Mouse (Mus musculus) layer of hippocampus, adult 11-12 months (tissue): Measurements from ENCODE around the gene Xpc.

Source experiments
- DNase-seq: peaks from one replicate; pipeline ENCODE4 v3.0.0; 2022; ENCODE audit warnings: low spot score

Gene Xpc

DNA sequence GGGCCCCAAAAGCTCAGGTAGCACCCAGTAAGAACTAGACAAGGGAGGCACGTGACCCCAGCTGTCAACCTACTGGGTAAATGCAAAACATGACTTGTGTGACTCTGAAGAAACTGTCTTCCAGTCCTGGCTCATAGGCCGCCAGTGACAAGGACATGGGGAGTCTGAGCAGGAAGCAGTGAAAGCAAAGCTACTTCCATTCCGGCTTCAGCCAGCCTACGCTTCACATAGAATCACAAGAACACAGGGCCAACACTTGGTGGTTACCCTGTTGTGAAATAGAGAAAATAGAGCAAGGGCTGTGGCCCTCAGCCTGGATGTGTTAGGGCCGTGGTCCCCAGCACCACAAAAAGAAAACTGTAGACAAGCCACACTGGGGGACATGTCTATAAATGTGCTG lies 7.1 kb upstream of the Xpc start:
- no peak for DNase-seq

DNA sequence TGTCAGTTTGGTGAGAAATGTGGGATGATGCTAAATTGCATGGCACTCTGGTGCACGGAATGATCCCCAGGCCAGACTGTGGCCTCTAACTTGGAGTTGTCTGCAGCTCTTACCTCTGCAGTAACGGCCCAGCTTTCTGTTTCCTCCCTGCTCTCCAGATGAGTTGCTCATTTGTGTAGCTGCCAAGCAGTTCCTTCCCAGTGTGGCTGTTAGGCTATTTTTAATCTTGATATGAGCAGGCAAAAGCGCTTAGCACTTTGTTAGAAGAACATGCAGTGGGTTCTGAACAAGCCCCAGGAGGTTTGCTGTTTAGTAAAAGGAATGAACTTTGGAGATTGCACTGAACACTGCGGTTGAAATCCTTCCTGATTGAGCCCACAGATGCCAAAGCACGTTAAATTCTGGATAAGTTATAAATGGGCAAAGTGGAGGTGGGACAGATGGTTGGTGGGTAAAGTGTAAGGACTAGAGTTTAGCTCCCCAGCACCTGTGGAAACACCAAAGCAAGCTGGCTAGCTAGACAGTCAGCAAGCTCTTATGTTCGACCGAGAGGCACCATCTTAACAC lies 2.8 kb upstream of the Xpc start:
- DNase-seq, result no peak

DNA sequence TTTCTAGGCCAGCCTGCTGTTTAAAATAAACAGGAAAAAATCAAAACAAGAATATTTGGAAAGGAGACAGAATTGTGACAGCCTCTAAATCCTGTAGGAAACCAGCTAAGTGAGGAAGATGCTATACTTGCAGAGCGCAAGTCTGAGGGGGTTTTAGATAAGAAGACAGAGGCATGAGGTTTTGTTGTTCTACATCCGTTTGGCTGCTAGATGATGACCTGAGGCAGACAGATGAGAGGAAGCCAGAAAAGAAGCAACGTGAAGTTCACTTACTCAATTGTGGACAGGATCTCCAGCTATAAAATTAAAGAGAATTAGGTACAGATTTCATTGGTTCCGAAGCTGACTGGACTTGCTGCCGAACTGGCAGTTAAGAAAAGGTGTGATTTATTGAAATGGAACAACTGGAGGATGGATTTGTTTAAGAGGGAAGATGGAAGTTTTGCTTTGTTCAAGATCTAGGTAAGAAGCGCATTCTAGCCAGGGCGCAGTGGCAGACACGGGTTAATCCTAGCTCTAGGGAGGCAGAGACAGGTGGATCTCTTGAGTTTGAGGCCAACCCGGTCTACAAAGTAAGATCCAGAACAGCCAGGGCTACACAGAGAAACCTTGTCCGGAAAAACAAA lies 838 bp downstream of the Xpc start:
- DNase-seq, result no peak

DNA sequence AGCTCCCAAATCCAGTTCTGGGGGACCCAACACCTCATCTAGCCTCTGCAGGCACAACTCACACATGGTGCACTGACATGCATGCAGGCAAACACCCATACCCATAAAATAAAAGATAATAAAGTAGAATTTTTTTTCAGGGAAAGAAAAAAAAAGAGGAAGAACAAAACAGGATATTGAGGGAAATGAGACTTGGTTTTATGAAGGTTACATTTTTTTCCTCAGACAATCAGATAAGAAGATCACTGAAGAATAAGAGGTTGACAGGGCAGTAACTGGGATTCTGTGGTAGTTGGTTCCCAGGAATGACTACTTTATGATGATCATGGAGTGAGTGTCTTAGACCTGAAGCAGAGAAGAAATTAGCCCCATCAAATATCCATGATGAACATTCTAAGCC lies 1.6 kb downstream of the Xpc start:
- DNase-seq, result no peak

DNA sequence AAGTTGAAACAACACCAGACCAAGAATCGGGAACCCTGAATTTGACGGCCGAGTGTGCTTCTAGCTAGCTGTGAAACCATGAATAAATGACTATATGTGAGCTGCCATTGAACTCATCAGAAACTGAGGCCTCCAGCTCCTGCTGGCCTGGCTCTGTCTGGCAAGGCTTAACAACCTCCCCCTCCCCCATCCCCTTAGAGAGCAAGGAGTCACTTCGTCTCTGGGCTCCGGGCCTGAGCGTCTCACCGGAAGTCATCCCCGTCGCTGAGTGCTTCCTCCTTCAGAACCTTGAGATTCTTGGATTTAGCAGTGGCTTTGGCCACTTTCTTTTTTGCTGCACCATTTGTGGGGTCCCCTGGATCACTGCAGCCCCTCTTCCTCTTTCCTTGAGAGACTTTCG lies 5.5 kb downstream of the Xpc start:
- DNase-seq, result no peak

DNA sequence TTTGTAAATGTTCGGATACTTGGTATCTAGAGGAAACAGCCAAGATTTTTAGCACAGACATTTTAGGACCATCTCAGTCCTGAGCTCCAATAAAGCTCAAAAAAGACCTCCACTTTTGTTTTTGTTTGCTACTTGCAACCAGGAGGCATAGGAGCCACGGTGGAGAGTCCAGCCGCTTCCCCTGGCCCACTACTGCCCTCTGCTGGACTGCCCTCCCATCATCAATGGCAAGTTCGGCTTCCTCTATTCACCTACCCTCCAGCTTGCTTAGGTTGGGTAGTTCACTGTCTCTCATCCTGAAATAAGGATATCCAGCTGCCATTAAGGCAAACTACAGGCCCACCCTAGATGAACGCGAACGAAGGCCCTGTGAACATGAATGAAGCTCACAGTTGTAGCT lies 6.4 kb downstream of the Xpc start:
- DNase-seq, result peak; percentile 54

DNA sequence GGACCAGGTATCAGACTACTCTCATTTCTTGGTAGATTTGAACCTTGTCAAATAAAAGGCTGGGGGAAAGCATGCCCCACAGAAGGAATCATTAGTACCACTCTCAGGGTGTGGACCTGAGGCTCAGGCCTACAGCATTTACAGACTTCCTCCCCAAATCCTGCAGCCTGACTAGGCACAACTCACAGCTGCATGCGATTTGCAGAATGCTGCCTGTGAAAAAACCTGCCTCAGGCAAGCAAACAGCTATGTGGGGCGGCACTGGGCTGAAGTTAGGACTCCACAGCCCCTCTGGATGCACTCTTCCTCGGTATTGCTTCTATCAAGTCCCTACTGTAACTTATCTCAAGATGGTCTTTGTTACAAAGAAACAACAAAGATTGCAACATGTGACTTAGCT lies 7.6 kb downstream of the Xpc start:
- DNase-seq, result no peak

DNA sequence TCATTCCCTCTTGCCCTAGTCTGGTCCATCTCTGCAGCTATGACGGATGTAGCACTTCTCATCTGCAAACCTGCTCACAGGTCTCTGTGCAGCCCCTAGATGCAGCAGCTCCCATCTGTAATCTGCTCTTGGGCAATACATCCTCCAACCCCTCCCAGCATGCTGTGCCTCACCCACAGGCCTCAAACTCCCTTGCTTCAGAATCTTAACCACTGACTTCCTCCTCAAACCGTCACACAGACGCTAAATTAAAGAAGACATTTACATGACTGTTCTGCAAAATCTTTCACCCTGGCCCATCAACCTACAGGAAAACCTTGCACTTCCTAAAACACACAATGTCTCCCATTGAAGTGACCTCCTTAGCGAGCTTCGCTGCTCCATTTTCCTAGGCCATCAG lies 9.7 kb downstream of the Xpc start:
- no peak for DNase-seq

DNA sequence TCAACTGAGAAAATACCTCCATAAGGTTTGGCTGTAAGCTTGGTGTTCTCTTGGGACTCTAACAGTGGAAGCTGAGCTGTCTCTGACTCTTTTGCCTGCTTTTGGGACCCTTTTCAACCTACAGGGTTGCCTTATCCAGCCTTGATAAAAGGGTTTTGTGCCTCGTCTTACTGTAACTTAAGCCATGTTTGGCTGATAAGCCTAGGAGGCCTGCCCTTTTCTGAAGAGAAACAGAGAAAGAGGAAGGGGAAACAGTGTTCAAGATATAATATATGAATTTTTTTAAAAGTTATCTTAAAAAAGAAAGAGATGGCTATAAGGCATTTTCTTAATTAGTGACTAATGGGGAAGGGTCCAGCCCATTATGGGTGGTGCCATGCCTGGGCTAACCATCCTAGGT lies 12.4 kb downstream of the Xpc start:
- DNase-seq, result no peak

DNA sequence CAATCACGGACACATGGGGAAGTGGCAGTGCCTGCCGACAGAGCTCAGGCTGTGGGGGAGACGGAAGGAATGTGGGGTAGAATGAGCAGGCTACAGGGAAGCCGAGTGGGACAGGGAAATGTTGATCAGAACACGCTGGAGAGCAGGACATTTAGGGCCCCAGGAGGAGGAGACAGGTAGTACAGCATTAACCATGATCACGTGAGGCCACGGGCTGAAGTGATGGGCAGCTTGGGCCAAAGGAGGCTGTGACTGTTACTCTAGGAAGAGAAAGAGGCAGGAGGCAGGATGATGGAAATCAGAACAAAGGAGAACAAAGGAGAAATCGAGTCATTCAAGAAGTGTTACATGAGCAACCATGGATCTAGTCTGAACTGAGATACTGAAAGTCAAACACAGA lies 21.2 kb downstream of the Xpc start:
- no peak for DNase-seq

- no peak for DNase-seq
These were observed 22.6 kb downstream of the Xpc start for GRCm38 (mm10) chr6:91493053-91493452.

GRCm38 (mm10) chr6:91491004-91491403 lies 24.7 kb downstream of the Xpc start:
- DNase-seq, result no peak

DNA sequence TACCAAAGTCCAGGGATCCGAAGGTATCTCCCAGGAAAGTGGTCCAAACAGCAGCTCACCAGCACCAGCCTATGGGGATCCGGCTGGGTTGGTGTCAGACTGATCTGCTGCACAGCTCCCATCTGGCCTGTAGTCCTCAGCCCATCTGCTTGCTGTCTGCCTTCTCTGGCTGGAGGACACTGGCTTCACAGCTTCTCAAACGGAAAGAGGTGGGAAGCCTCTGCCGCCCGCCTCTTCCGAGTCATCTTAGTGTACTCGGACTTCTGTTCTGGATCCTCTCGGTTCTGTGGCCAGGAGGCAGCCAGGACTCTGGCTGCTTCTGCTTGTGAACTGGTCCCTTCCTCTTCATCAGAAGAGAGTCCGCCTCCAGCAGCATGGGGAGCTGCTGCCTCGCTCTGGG lies 25.8 kb downstream of the Xpc start:
- DNase-seq, result peak; percentile 56

GRCm38 (mm10) chr6:91488496-91489212 lies 27.0 kb downstream of the Xpc start:
- DNase-seq, result peak; percentile 29

DNA sequence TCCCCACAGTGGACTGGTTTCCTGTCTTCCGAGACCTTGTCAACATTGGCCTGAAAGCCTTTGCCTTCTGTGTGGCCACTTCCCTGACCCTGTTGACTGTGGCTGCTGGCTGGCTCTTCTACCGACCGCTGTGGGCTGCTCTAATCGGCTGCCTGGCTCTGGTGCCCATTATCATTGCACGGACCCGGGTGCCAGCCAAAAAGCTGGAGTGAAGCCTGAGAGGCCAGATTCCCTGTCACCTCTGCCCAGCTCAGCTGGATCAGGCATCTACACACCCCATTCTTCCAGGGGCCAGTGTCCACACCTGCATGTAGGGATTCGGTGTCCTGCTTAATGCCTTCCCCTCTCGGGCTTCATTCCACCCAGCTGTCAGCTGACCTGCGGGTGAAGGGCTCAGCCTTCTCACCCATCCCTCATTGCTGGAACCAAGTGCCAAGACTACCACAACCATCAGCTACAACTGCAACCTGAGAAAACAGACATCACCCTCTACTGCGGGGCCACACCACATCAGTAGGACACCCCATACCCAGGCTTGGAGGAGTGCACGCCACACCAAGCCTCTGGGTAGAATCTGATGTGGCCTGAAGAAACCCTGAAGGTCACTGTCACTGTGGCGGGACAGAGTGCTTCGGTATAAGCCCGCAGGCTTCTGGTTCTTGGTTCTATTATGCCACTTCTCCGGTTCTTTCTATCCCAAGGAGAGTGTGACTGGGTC lies 28.8 kb downstream of the Xpc start:
- DNase-seq, result no peak

GRCm38 (mm10) chr6:91483371-91483770 lies 32.3 kb downstream of the Xpc start:
- no peak for DNase-seq

DNA sequence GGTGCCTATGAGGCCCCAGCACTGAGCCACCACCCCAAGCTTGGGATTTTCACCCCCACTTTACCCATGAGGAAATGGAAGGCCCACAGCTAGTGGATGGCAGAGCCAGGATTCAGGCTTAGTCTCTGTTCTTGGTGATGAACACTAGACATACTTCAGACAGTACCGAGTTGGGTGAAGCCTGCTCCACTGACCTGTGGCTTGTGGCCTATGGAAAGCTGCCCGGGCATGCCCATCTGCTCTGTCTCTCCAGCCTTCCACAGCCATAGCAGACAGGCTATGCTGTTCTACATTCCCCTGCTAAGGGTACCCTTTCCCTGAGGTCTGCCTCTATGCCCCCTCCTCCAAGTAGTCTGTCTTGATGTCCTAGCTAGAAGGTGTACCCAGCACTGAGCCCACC lies 39.1 kb downstream of the Xpc start:
- DNase-seq, result no peak

DNA sequence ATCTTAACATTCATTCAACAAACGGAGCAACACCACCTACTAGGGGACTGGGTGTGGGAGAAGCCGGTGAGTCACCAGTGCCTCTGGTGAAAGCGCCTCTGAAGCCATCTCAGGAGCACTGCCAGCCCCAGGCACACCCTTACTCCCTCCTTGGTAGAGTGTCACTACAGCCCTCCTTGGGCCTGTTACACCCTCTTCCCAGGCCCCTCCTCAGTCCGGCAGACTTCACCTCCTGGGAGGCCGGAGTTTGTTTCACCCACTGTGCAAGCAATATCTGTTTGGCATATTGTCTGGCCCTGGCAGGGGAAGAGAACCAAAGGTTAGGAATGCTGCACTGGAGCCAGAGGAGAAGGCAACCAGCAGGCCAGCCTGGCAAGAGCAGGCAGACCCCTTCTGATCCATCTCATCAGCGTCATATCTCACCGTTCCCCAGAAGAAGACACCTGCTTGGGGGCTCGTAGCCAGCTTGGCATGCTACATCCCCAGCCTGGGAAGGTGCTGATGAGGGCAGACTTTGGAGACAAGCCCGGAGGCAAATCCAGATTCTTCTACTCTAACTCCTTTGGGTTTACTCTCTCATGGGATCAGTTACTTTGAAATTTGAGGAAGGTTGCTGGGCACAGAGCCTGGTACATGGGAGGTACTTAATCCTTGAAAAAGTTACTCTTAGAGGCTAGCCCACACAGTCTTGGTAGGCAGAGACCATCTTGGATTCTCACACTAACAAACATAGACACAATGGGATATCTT lies 41.1 kb downstream of the Xpc start:
- DNase-seq, result no peak

- DNase-seq, result no peak
These were observed 41.8 kb downstream of the Xpc start for GRCm38 (mm10) chr6:91473805-91474440.

- peak; percentile 99 for DNase-seq
These were observed 42.6 kb downstream of the Xpc start, which contains the start of the genes Chchd4 and Tmem43 for GRCm38 (mm10) chr6:91472868-91473804. TSS of gene Chchd4 (minus strand) at chr6:91473546. TSS of gene Tmem43 (plus strand) at chr6:91473703.

DNA sequence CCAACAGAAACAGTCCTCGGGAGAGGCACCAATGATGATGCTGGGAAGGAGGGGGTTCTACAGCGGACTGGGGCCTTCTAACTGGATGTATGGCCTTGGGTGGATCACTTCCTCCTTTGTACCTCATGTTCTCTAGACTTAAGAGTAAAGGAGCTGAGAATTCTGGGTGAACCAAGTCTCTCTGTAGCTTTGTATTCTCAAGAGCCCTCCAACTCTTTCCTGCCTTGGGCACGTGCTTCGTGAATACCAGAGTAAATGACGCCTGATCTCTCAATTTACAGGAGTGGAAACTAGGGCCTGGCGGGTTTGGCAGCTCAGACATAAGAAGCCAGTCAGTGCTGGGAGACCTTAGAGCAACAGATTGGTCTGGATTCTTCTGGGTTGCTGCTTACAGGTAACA lies 43.4 kb downstream of the Xpc start:
- DNase-seq, result no peak
